Mouse (Mus musculus) right cerebral cortex, postnatal 25 days (tissue): Measurements from ENCODE around the gene Gse1.

Source experiments
- DNase-seq: peaks from one replicate; pipeline ENCODE4 v3.0.0; 2022

Gse1 gene

GRCm38 (mm10) chr8:120379015-120379414 lies 150.8 kb downstream of the Gse1 start:
- DNase-seq: no peak

GRCm38 (mm10) chr8:120381865-120382264 lies 153.6 kb downstream of the Gse1 start:
- DNase-seq: no peak

GRCm38 (mm10) chr8:120382436-120383203 lies 154.4 kb downstream of the Gse1 start:
- peak; percentile 94 for DNase-seq

GRCm38 (mm10) chr8:120383204-120383560 lies 154.9 kb downstream of the Gse1 start:
- DNase-seq: no peak

- DNase-seq: no peak
These were observed 155.5 kb downstream of the Gse1 start for GRCm38 (mm10) chr8:120383713-120384112.

GRCm38 (mm10) chr8:120384745-120385144 lies 156.5 kb downstream of the Gse1 start:
- DNase-seq: no peak

GRCm38 (mm10) chr8:120388246-120388645 lies 160.0 kb downstream of the Gse1 start:
- no peak for DNase-seq

- DNase-seq: no peak
These were observed 162.3 kb downstream of the Gse1 start for GRCm38 (mm10) chr8:120390598-120390997.

- no peak for DNase-seq
These were observed 163.6 kb downstream of the Gse1 start for GRCm38 (mm10) chr8:120391856-120392255.

- DNase-seq: no peak
These were observed 164.8 kb downstream of the Gse1 start for GRCm38 (mm10) chr8:120393085-120393484.

- DNase-seq: peak; percentile 67
These were observed 165.6 kb downstream of the Gse1 start for GRCm38 (mm10) chr8:120393871-120394275.

GRCm38 (mm10) chr8:120395892-120396291 lies 167.6 kb downstream of the Gse1 start:
- no peak for DNase-seq

GRCm38 (mm10) chr8:120396756-120397155 lies 168.5 kb downstream of the Gse1 start:
- DNase-seq: no peak

- no peak for DNase-seq
These were observed 169.5 kb downstream of the Gse1 start for GRCm38 (mm10) chr8:120397444-120398411.

- no peak for DNase-seq
These were observed 171.1 kb downstream of the Gse1 start for GRCm38 (mm10) chr8:120399212-120399934.

- no peak for DNase-seq
These were observed 173.0 kb downstream of the Gse1 start for GRCm38 (mm10) chr8:120401216-120401615.

GRCm38 (mm10) chr8:120401712-120402111 lies 173.5 kb downstream of the Gse1 start:
- DNase-seq: no peak

GRCm38 (mm10) chr8:120403606-120404269 lies 175.5 kb downstream of the Gse1 start:
- DNase-seq: no peak

- no peak for DNase-seq
These were observed 176.4 kb downstream of the Gse1 start for GRCm38 (mm10) chr8:120404609-120405036.

- no peak for DNase-seq
These were observed 177.9 kb downstream of the Gse1 start for GRCm38 (mm10) chr8:120406008-120406632.

GRCm38 (mm10) chr8:120407701-120408240 lies 179.5 kb downstream of the Gse1 start:
- DNase-seq: no peak
